Mouse (Mus musculus): ENCODE data around the gene Aqr. TPM values are rescaled to one million over a fixed set of nuclear protein-coding genes. Genes with fewer than 3 reads are reported as not detected.

Aqr gene
- total RNA-seq, 1 experiment from 2014 or later: 60.8 TPM

GRCm38 (mm10) chr2:114145315-114145801 is 41.5 kb downstream of the Aqr start:
- peak; percentile 17 to 56; a peak in 1 of 4 replicates for ATAC-seq (replicated peaks in 1 of 2; ENCODE audit: insufficient read depth in 1 of 2, low FRiP score in 2 of 2, low TSS enrichment in 1 of 2, low read depth in 1 of 2, poor library complexity in 2 of 2, severe bottlenecking in 2 of 2)

GRCm38 (mm10) chr2:114144915-114145314 is 41.9 kb downstream of the Aqr start:
- ATAC-seq (replicated peaks in 1 of 2; ENCODE audit: insufficient read depth in 1 of 2, low FRiP score in 2 of 2, low TSS enrichment in 1 of 2, low read depth in 1 of 2, poor library complexity in 2 of 2, severe bottlenecking in 2 of 2): no peak

- no peak for ATAC-seq (replicated peaks in 1 of 2; ENCODE audit: insufficient read depth in 1 of 2, low FRiP score in 2 of 2, low TSS enrichment in 1 of 2, low read depth in 1 of 2, poor library complexity in 2 of 2, severe bottlenecking in 2 of 2)
These were observed 43.0 kb downstream of the Aqr start for GRCm38 (mm10) chr2:114143842-114144241.

- ATAC-seq (replicated peaks in 1 of 2; ENCODE audit: insufficient read depth in 1 of 2, low FRiP score in 2 of 2, low TSS enrichment in 1 of 2, low read depth in 1 of 2, poor library complexity in 2 of 2, severe bottlenecking in 2 of 2): no peak
These were observed 50.1 kb downstream of the Aqr start for GRCm38 (mm10) chr2:114136755-114137154.

GRCm38 (mm10) chr2:114135777-114136176 is 51.0 kb downstream of the Aqr start:
- ATAC-seq (replicated peaks in 1 of 2; ENCODE audit: insufficient read depth in 1 of 2, low FRiP score in 2 of 2, low TSS enrichment in 1 of 2, low read depth in 1 of 2, poor library complexity in 2 of 2, severe bottlenecking in 2 of 2): no peak

- ATAC-seq (replicated peaks in 1 of 2; ENCODE audit: insufficient read depth in 1 of 2, low FRiP score in 2 of 2, low TSS enrichment in 1 of 2, low read depth in 1 of 2, poor library complexity in 2 of 2, severe bottlenecking in 2 of 2): no peak
These were observed 53.5 kb downstream of the Aqr start for GRCm38 (mm10) chr2:114133355-114133754.

GRCm38 (mm10) chr2:114130657-114131056 is 56.2 kb downstream of the Aqr start:
- no peak for ATAC-seq (replicated peaks in 1 of 2; ENCODE audit: insufficient read depth in 1 of 2, low FRiP score in 2 of 2, low TSS enrichment in 1 of 2, low read depth in 1 of 2, poor library complexity in 2 of 2, severe bottlenecking in 2 of 2)

- no peak for ATAC-seq (replicated peaks in 1 of 2; ENCODE audit: insufficient read depth in 1 of 2, low FRiP score in 2 of 2, low TSS enrichment in 1 of 2, low read depth in 1 of 2, poor library complexity in 2 of 2, severe bottlenecking in 2 of 2)
These were observed 63.5 kb downstream of the Aqr start for GRCm38 (mm10) chr2:114123304-114123703.

- 0 out of 4 replicates have a peak, but pooled peaks of 1 of the 2 experiments have one; percentile 22 for ATAC-seq (replicated peaks in 1 of 2; ENCODE audit: insufficient read depth in 1 of 2, low FRiP score in 2 of 2, low TSS enrichment in 1 of 2, low read depth in 1 of 2, poor library complexity in 2 of 2, severe bottlenecking in 2 of 2)
These were observed 67.4 kb downstream of the Aqr start for GRCm38 (mm10) chr2:114119451-114119850.

- no peak for ATAC-seq (replicated peaks in 1 of 2; ENCODE audit: insufficient read depth in 1 of 2, low FRiP score in 2 of 2, low TSS enrichment in 1 of 2, low read depth in 1 of 2, poor library complexity in 2 of 2, severe bottlenecking in 2 of 2)
These were observed 69.2 kb downstream of the Aqr start for GRCm38 (mm10) chr2:114117665-114118064.

- no peak for ATAC-seq (replicated peaks in 1 of 2; ENCODE audit: insufficient read depth in 1 of 2, low FRiP score in 2 of 2, low TSS enrichment in 1 of 2, low read depth in 1 of 2, poor library complexity in 2 of 2, severe bottlenecking in 2 of 2)
These were observed 69.6 kb downstream of the Aqr start for GRCm38 (mm10) chr2:114117235-114117634.

- ATAC-seq (replicated peaks in 1 of 2; ENCODE audit: insufficient read depth in 1 of 2, low FRiP score in 2 of 2, low TSS enrichment in 1 of 2, low read depth in 1 of 2, poor library complexity in 2 of 2, severe bottlenecking in 2 of 2): no peak
These were observed 71.3 kb downstream of the Aqr start for GRCm38 (mm10) chr2:114115563-114115962.

- ATAC-seq (replicated peaks in 1 of 2; ENCODE audit: insufficient read depth in 1 of 2, low FRiP score in 2 of 2, low TSS enrichment in 1 of 2, low read depth in 1 of 2, poor library complexity in 2 of 2, severe bottlenecking in 2 of 2): no peak
These were observed 79.2 kb downstream of the Aqr start for GRCm38 (mm10) chr2:114107288-114108278.

GRCm38 (mm10) chr2:114106383-114106782 is 80.4 kb downstream of the Aqr start:
- no peak for ATAC-seq (replicated peaks in 1 of 2; ENCODE audit: insufficient read depth in 1 of 2, low FRiP score in 2 of 2, low TSS enrichment in 1 of 2, low read depth in 1 of 2, poor library complexity in 2 of 2, severe bottlenecking in 2 of 2)

GRCm38 (mm10) chr2:114102471-114102870 is 84.4 kb downstream of the Aqr start:
- no peak for ATAC-seq (replicated peaks in 1 of 2; ENCODE audit: insufficient read depth in 1 of 2, low FRiP score in 2 of 2, low TSS enrichment in 1 of 2, low read depth in 1 of 2, poor library complexity in 2 of 2, severe bottlenecking in 2 of 2)

GRCm38 (mm10) chr2:114100834-114101233 is 86.0 kb downstream of the Aqr start:
- no peak for ATAC-seq (replicated peaks in 1 of 2; ENCODE audit: insufficient read depth in 1 of 2, low FRiP score in 2 of 2, low TSS enrichment in 1 of 2, low read depth in 1 of 2, poor library complexity in 2 of 2, severe bottlenecking in 2 of 2)

GRCm38 (mm10) chr2:114099816-114100215 is 87.0 kb downstream of the Aqr start:
- no peak for ATAC-seq (replicated peaks in 1 of 2; ENCODE audit: insufficient read depth in 1 of 2, low FRiP score in 2 of 2, low TSS enrichment in 1 of 2, low read depth in 1 of 2, poor library complexity in 2 of 2, severe bottlenecking in 2 of 2)

GRCm38 (mm10) chr2:114099109-114099508 is 87.7 kb downstream of the Aqr start:
- ATAC-seq (replicated peaks in 1 of 2; ENCODE audit: insufficient read depth in 1 of 2, low FRiP score in 2 of 2, low TSS enrichment in 1 of 2, low read depth in 1 of 2, poor library complexity in 2 of 2, severe bottlenecking in 2 of 2): no peak

All from hematopoietic stem cell, adult 5-6 weeks (primary cell).